In genomic region chr1:36550075-36550863, GRCm38 (mm10) we compare ENCODE assay signal across 22 mouse cellular contexts. TPM values are rescaled to one million over a fixed set of nuclear protein-coding genes. Genes with fewer than 3 reads are reported as not detected.
DNase-seq lines count a peak whose midpoint lies in the region; ATAC-seq and TF ChIP-seq lines count a peak whose summit lies in the region.
"Had no signal": no experiment of that assay in that cellular context is flagged by ENCODE, and none has a peak within 500 bp of the region (broad histone marks: within the 10 kb centered on the region; RNA-seq: fewer than 3 reads in every experiment).

No protein-coding gene starts in this region.

- no peaks in the 10 kb centered on the region for H3K9me3 ChIP-seq in heart, embryonic 10.5 days
- H3K9me3 ChIP-seq in lung, postnatal 0 days (ENCODE audit: low read length) = no peaks in the 10 kb centered on the region
- H3K9me3 ChIP-seq: heart, embryonic 12.5 days; liver, embryonic 12.5 days; megakaryocyte, embryonic 14.5 days had no signal

- no peak for DNase-seq in heart, adult 2 months
- DNase-seq in heart, embryonic 10.5 days (ENCODE audit: low spot score) = no peak
- no peak for DNase-seq in lung, postnatal 0 days (ENCODE audit: low spot score)
- no peak for DNase-seq in lung, postnatal 36 days
- DNase-seq in cerebellum, postnatal 10 days = peak; percentile 54 to 57
- DNase-seq in spleen, postnatal 14 days (ENCODE audit: low spot score in 2 of 2) = no peak
- DNase-seq in urinary bladder, adult 2 months (ENCODE audit: low spot score) = no peak
- DNase-seq: adrenal gland, postnatal 36 days; B cell, adult 2 months; gastrocnemius, postnatal 25 days; kidney, adult 18-20 months; layer of hippocampus, postnatal 36 days; left cerebral cortex, postnatal 4 days; thymus, postnatal 25 days had no signal

- no peak overlapping the region for H3K9ac ChIP-seq in heart, adult 2 months (ENCODE audit: low read depth, low read length)
- H3K9ac ChIP-seq in lung, postnatal 0 days (replicated peaks; ENCODE audit: low read depth) = no peak overlapping the region
- H3K9ac ChIP-seq: heart, embryonic 12.5 days; liver, embryonic 12.5 days had no signal

- 77% methylated on average over 20 of the region's 20 CpGs for WGBS in heart, adult 2 months
- 80% methylated on average over 20 of the region's 20 CpGs for WGBS in heart, embryonic 10.5 days
- 71% methylated on average over 20 of the region's 20 CpGs for WGBS in lung, postnatal 0 days

- no peak overlapping the region for H3K4me3 ChIP-seq in heart, adult 2 months
- no peak overlapping the region for H3K4me3 ChIP-seq in heart, embryonic 10.5 days
- H3K4me3 ChIP-seq in lung, postnatal 0 days (ENCODE audit: low read depth, low read length) = no peak overlapping the region
- H3K4me3 ChIP-seq in embryonic fibroblast, embryonic 13.5 days (ENCODE audit: insufficient read depth, low read length) = no peak overlapping the region
- H3K4me3 ChIP-seq: heart, embryonic 12.5 days; liver, embryonic 12.5 days; megakaryocyte, embryonic 14.5 days had no signal

- no peak for ATAC-seq in lung, postnatal 0 days
- ATAC-seq: activated CD4-positive, CD25-positive, alpha-beta regulatory T cell, adult 4 months; hindbrain, embryonic 16.5 days; liver, embryonic 12.5 days; midbrain, embryonic 16.5 days; Patski had no signal

- TF ChIP-seq EP300 in heart, adult 2 months (IDR thresholded peaks at IDR 0.05; ENCODE audit: insufficient read depth, low read depth, low read length) = no peak
- TF ChIP-seq EP300 in lung, postnatal 0 days (IDR thresholded peaks at IDR 0.05) = no peak

- peaks cover 3% of the 10 kb centered on the region; the same call in 1 of the 2 replicates for H3K79me2 ChIP-seq in heart, adult 2 months (replicated peaks; ENCODE audit: control insufficient read depth, insufficient read depth, low read length)

- no peak overlapping the region for H3K27ac ChIP-seq in heart, adult 2 months
- H3K27ac ChIP-seq in heart, embryonic 10.5 days = no peak overlapping the region
- H3K27ac ChIP-seq in lung, postnatal 0 days (ENCODE audit: low read length) = no peak overlapping the region
- no peak overlapping the region for H3K27ac ChIP-seq in embryonic fibroblast, embryonic 13.5 days (ENCODE audit: insufficient read depth, low read length)
- H3K27ac ChIP-seq: liver, embryonic 12.5 days had no signal

- no peaks in the 10 kb centered on the region for H3K27me3 ChIP-seq in heart, adult 2 months (ENCODE audit: control insufficient read depth, insufficient read depth, low read length)
- no peaks in the 10 kb centered on the region for H3K27me3 ChIP-seq in heart, embryonic 10.5 days (ENCODE audit: insufficient read depth, poor library complexity, severe bottlenecking)
- no peaks in the 10 kb centered on the region for H3K27me3 ChIP-seq in lung, postnatal 0 days (replicated peaks; ENCODE audit: insufficient read depth, low read length)
- H3K27me3 ChIP-seq: heart, embryonic 12.5 days; Patski had no signal

- peaks cover 8% of the 10 kb centered on the region for H3K4me1 ChIP-seq in heart, adult 2 months (ENCODE audit: control insufficient read depth, insufficient read depth, low read length)
- H3K4me1 ChIP-seq in heart, embryonic 10.5 days = peaks cover 57% of the 10 kb centered on the region
- peaks cover 11% of the 10 kb centered on the region; the same call in 1 of the 2 replicates for H3K4me1 ChIP-seq in lung, postnatal 0 days (ENCODE audit: insufficient read depth, low read depth, low read length)
- peaks cover 13% of the 10 kb centered on the region for H3K4me1 ChIP-seq in embryonic fibroblast, embryonic 13.5 days (ENCODE audit: control insufficient read depth, insufficient read depth, low read length)

- intact Hi-C loops in heart, adult 2 months (cut with DNase I) = no loop called here

- peak; percentile 32 for TF ChIP-seq CTCF in heart, adult 2 months (IDR thresholded peaks at IDR 0.05)
- 0 out of 2 replicates have a peak, but pooled peaks have one; percentile 6 for TF ChIP-seq CTCF in lung, postnatal 0 days (IDR thresholded peaks at IDR 0.05)
- TF ChIP-seq CTCF in embryonic fibroblast, embryonic 13.5 days (IDR thresholded peaks at IDR 0.05; ENCODE audit: borderline replicate concordance, insufficient read depth, low read length) = 0 out of 2 replicates have a peak, but pooled peaks have one; percentile 1

- H3K36me3 ChIP-seq in heart, adult 2 months (ENCODE audit: control insufficient read depth, insufficient read depth, low read length) = no peaks in the 10 kb centered on the region
- peaks cover 65% of the 10 kb centered on the region for H3K36me3 ChIP-seq in heart, embryonic 10.5 days
- H3K36me3 ChIP-seq in lung, postnatal 0 days (ENCODE audit: insufficient read depth, low read length) = peaks cover 43% of the 10 kb centered on the region

- no peak overlapping the region for H3K4me2 ChIP-seq in lung, postnatal 0 days (replicated peaks; ENCODE audit: low read depth, low read length)
- H3K4me2 ChIP-seq: heart, embryonic 12.5 days; liver, embryonic 12.5 days had no signal

- TF ChIP-seq POLR2A in heart, adult 2 months (IDR thresholded peaks at IDR 0.05; ENCODE audit: insufficient read depth, low read depth, low read length) = no peak
- no peak for TF ChIP-seq POLR2A in embryonic fibroblast, embryonic 13.5 days (IDR thresholded peaks at IDR 0.05; ENCODE audit: low read depth, low read length)

RNA-seq across cellular contexts. Expression of gene Ankrd39, which starts 3.0 kb away (rescaled TPM):
- 1 to 10 TPM; 6.2 to 6.3 TPM for total RNA-seq in heart, adult 2 months (2021)
- polyA plus RNA-seq in heart, adult 2 months (2012; rRNA removed) = 11.1 TPM in 2 replicates
- polyA plus RNA-seq in heart, embryonic 10.5 days (2016; fragmentation: Nextera tagmentation; extraction: Ambion mirVana) = 23.9 and 24.5 TPM in 2 replicates
- 19.4 and 23.1 TPM in 2 replicates for polyA plus RNA-seq in lung, postnatal 0 days (2015; fragmentation: Nextera tagmentation; extraction: Ambion mirVana)
- polyA plus RNA-seq in embryonic fibroblast, embryonic 13.5 days (2011; ENCODE audit: insufficient read length, low read depth, missing spikeins) = 7.7 and 8.0 TPM in 2 replicates
- polyA plus RNA-seq in urinary bladder, adult 2 months (2012; rRNA removed) = 19.6 and 26.7 TPM in 2 replicates

RNA-seq across cellular contexts. Expression of gene Sema4c, which starts 7.9 kb away (rescaled TPM):
- total RNA-seq in heart, adult 2 months (2021) = 10 to 100 TPM; 10.6 to 11.1 TPM
- 12.7 and 15.2 TPM in 2 replicates for polyA plus RNA-seq in heart, adult 2 months (2012; rRNA removed)
- polyA plus RNA-seq in heart, embryonic 10.5 days (2016; fragmentation: Nextera tagmentation; extraction: Ambion mirVana) = 12.2 and 15.2 TPM in 2 replicates
- 11.7 and 15.0 TPM in 2 replicates for polyA plus RNA-seq in lung, postnatal 0 days (2015; fragmentation: Nextera tagmentation; extraction: Ambion mirVana)
- 11.8 and 20.5 TPM in 2 replicates for polyA plus RNA-seq in embryonic fibroblast, embryonic 13.5 days (2011; ENCODE audit: insufficient read length, low read depth, missing spikeins)
- 25.6 and 30.8 TPM in 2 replicates for polyA plus RNA-seq in urinary bladder, adult 2 months (2012; rRNA removed)

RNA-seq across cellular contexts. Expression of gene Gm42417, which starts 11.0 kb away (rescaled TPM):
- total RNA-seq in heart, adult 2 months (2021) = 100 to 1,000 TPM; 148 to 172 TPM
- 0.09 TPM in 1 of 2 replicates, not detected in the other for polyA plus RNA-seq in heart, adult 2 months (2012; rRNA removed)
- polyA plus RNA-seq in heart, embryonic 10.5 days (2016; fragmentation: Nextera tagmentation; extraction: Ambion mirVana) = 0.20 and 1.0 TPM in 2 replicates
- polyA plus RNA-seq in lung, postnatal 0 days (2015; fragmentation: Nextera tagmentation; extraction: Ambion mirVana) = 0.62 TPM in 1 of 2 replicates, not detected in the other
- polyA plus RNA-seq in embryonic fibroblast, embryonic 13.5 days (2011; ENCODE audit: insufficient read length, low read depth, missing spikeins) = 1.6 TPM in 1 of 2 replicates, not detected in the other
- polyA plus RNA-seq in urinary bladder, adult 2 months (2012; rRNA removed) = 0.12 and 0.25 TPM in 2 replicates
- total RNA-seq: layer of hippocampus, postnatal 36 days; left cerebral cortex, postnatal 4 days had no signal

RNA-seq across cellular contexts. Expression of gene Ankrd23, which starts 13.6 kb away (rescaled TPM):
- total RNA-seq in heart, adult 2 months (2021) = 100 to 1,000 TPM; 310 to 338 TPM
- polyA plus RNA-seq in heart, adult 2 months (2012; rRNA removed) = 397 and 412 TPM in 2 replicates
- 16.7 and 19.0 TPM in 2 replicates for polyA plus RNA-seq in heart, embryonic 10.5 days (2016; fragmentation: Nextera tagmentation; extraction: Ambion mirVana)
- polyA plus RNA-seq in lung, postnatal 0 days (2015; fragmentation: Nextera tagmentation; extraction: Ambion mirVana) = 6.2 and 10.5 TPM in 2 replicates
- 2.9 and 6.7 TPM in 2 replicates for polyA plus RNA-seq in embryonic fibroblast, embryonic 13.5 days (2011; ENCODE audit: insufficient read length, low read depth, missing spikeins)
- 21.3 and 26.1 TPM in 2 replicates for polyA plus RNA-seq in urinary bladder, adult 2 months (2012; rRNA removed)

RNA-seq across cellular contexts. Expression of gene Cnnm3, which starts 38.6 kb away (rescaled TPM):
- 10 to 100 TPM; 11.1 to 15.1 TPM for total RNA-seq in heart, adult 2 months (2021)
- polyA plus RNA-seq in heart, adult 2 months (2012; rRNA removed) = 14.1 and 15.6 TPM in 2 replicates
- polyA plus RNA-seq in heart, embryonic 10.5 days (2016; fragmentation: Nextera tagmentation; extraction: Ambion mirVana) = 1.5 and 2.5 TPM in 2 replicates
- 3.3 TPM in 2 replicates for polyA plus RNA-seq in lung, postnatal 0 days (2015; fragmentation: Nextera tagmentation; extraction: Ambion mirVana)
- polyA plus RNA-seq in embryonic fibroblast, embryonic 13.5 days (2011; ENCODE audit: insufficient read length, low read depth, missing spikeins) = 4.0 and 6.2 TPM in 2 replicates
- 15.2 and 17.6 TPM in 2 replicates for polyA plus RNA-seq in urinary bladder, adult 2 months (2012; rRNA removed)

Comparison
In these comparisons a context has a peak if more than half of its experiments do, and no peak if none do; other contexts are left out.
1. DNase-seq: peak in cerebellum, postnatal 10 days (2 of 2); none in heart, adult 2 months (0 of 2), heart, embryonic 10.5 days (single experiment), lung, postnatal 0 days (single experiment), lung, postnatal 36 days (single experiment), spleen, postnatal 14 days (0 of 2) and urinary bladder, adult 2 months (single experiment).
2. Peak in every context shown above with its lines, with median percentiles within 50 percentile points of each other: CTCF ChIP-seq.